10 mouse cellular contexts compared by ENCODE assay signal in the genomic region with DNA sequence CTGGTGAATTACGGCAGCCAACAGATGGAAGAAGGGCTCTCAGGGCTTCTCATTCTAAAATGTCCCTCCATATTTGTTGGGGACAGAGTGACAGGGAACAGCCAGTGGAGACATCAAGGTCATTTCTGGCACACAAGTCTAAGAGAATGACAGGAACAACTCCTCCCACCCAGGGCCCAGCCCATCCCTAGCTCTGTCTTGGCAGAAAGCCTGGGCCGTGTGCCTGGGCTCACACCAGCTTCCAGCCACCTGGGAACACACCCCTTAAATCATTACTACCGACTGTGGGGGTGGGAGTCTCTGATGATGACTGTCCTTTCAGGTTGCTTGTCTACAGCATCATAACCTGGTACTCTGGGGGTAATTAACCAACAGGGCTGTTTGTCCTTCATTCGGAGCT. TPM values are rescaled to one million over a fixed set of nuclear protein-coding genes. Genes with fewer than 3 reads are reported as not detected.
DNase-seq lines count a peak whose midpoint lies in the region; ATAC-seq and TF ChIP-seq lines count a peak whose summit lies in the region.
"Had no signal": no experiment of that assay in that cellular context is flagged by ENCODE, and none has a peak within 500 bp of the region (broad histone marks: within the 10 kb centered on the region; RNA-seq: fewer than 3 reads in every experiment).

No protein-coding gene starts in this region.

- intact Hi-C loops in left cerebral cortex, postnatal 4 days (cut with DNase I) = no loop called here

- H3K4me3 ChIP-seq in lung, postnatal 0 days (ENCODE audit: low read depth, low read length) = no peak overlapping the region
- H3K4me3 ChIP-seq in neural tube, embryonic 15.5 days (replicated peaks) = no peak overlapping the region

- 50% methylated on average over 4 of the region's 4 CpGs for WGBS in lung, postnatal 0 days
- 49% methylated on average over 4 of the region's 4 CpGs for WGBS in neural tube, embryonic 15.5 days

- no peaks in the 10 kb centered on the region for H3K36me3 ChIP-seq in lung, postnatal 0 days (ENCODE audit: insufficient read depth, low read length)
- no peaks in the 10 kb centered on the region for H3K36me3 ChIP-seq in neural tube, embryonic 15.5 days

- H3K9ac ChIP-seq in lung, postnatal 0 days (replicated peaks; ENCODE audit: low read depth) = no peak overlapping the region
- H3K9ac ChIP-seq in neural tube, embryonic 15.5 days (replicated peaks) = no peak overlapping the region
- H3K9ac ChIP-seq: forebrain, postnatal 0 days had no signal

- H3K27me3 ChIP-seq in lung, postnatal 0 days (replicated peaks; ENCODE audit: insufficient read depth, low read length) = no peaks in the 10 kb centered on the region
- no peaks in the 10 kb centered on the region for H3K27me3 ChIP-seq in neural tube, embryonic 15.5 days (replicated peaks)

- DNase-seq in left cerebral cortex, postnatal 4 days = peak; percentile 28
- no peak for DNase-seq in left cerebral cortex, adult 18-20 months (ENCODE audit: low spot score in 2 of 2)
- peak; percentile 74 for DNase-seq in adrenal gland, adult 2 months
- DNase-seq in heart, adult 9 months (ENCODE audit: low spot score in 2 of 2) = peak; percentile 59 to 65
- peak; percentile 62 for DNase-seq in lung, postnatal 0 days (ENCODE audit: low spot score)
- DNase-seq in neural tube, embryonic 10.5 days (ENCODE audit: extremely low spot score, low spot score) = no peak
- DNase-seq in cerebellum, adult 9-10 months = no peak
- DNase-seq: forebrain, postnatal 0 days had no signal

- H3K27ac ChIP-seq in lung, postnatal 0 days (ENCODE audit: low read length) = no peak overlapping the region
- H3K27ac ChIP-seq in neural tube, embryonic 15.5 days (replicated peaks) = no peak overlapping the region

- no peaks in the 10 kb centered on the region for H3K9me3 ChIP-seq in lung, postnatal 0 days (ENCODE audit: low read length)
- no peaks in the 10 kb centered on the region for H3K9me3 ChIP-seq in neural tube, embryonic 15.5 days (replicated peaks)

- H3K4me2 ChIP-seq in lung, postnatal 0 days (replicated peaks; ENCODE audit: low read depth, low read length) = no peak overlapping the region
- H3K4me2 ChIP-seq in neural tube, embryonic 15.5 days = no peak overlapping the region
- H3K4me2 ChIP-seq: midbrain, embryonic 11.5 days had no signal

- TF ChIP-seq EP300 in lung, postnatal 0 days (IDR thresholded peaks at IDR 0.05) = no peak

- H3K4me1 ChIP-seq in lung, postnatal 0 days (ENCODE audit: insufficient read depth, low read depth, low read length) = no peaks in the 10 kb centered on the region
- H3K4me1 ChIP-seq in neural tube, embryonic 15.5 days = no peaks in the 10 kb centered on the region

- TF ChIP-seq CTCF in lung, postnatal 0 days (IDR thresholded peaks at IDR 0.05) = no peak

- ATAC-seq in lung, postnatal 0 days = no peak
- ATAC-seq in neural tube, embryonic 15.5 days (ENCODE audit: low FRiP score) = no peak
- ATAC-seq: forebrain, postnatal 0 days had no signal

RNA-seq across cellular contexts. Expression of gene Zmiz1, which starts 53.8 kb away (rescaled TPM):
- total RNA-seq in left cerebral cortex, postnatal 4 days (2021) = 100 to 1,000 TPM; 149 to 152 TPM
- total RNA-seq in left cerebral cortex, adult 18-20 months (2021) = 100 to 1,000 TPM in 1 of 2 experiments, 10 to 100 TPM in 1; 89.2 to 100 TPM
- 100 to 1,000 TPM in 1 of 2 experiments, 10 to 100 TPM in 1; 90.8 to 142 TPM for total RNA-seq in adrenal gland, adult 2 months (2021)
- polyA plus RNA-seq in adrenal gland, adult 2 months (2012; rRNA removed) = 72.7 and 95.8 TPM in 2 replicates
- polyA plus RNA-seq in lung, postnatal 0 days (2015; fragmentation: Nextera tagmentation; extraction: Ambion mirVana) = 18.0 and 20.2 TPM in 2 replicates
- 51.1 and 54.7 TPM in 2 replicates for polyA plus RNA-seq in neural tube, embryonic 15.5 days (2015; fragmentation: Nextera tagmentation; extraction: Ambion mirVana)

Comparison
In these comparisons a context has a peak if more than half of its experiments do, and no peak if none do; other contexts are left out.
1. DNase-seq: peak in left cerebral cortex, postnatal 4 days (single experiment), adrenal gland, adult 2 months (single experiment), heart, adult 9 months (2 of 2) and lung, postnatal 0 days (single experiment); none in left cerebral cortex, adult 18-20 months (0 of 2), neural tube, embryonic 10.5 days (single experiment) and cerebellum, adult 9-10 months (single experiment).